Mouse (Mus musculus): ENCODE data around the gene C9. TPM values are rescaled to one million over a fixed set of nuclear protein-coding genes. Genes with fewer than 3 reads are reported as not detected.
A peak's percentile ranks its signal among the peaks of the same experiment; 100 is the strongest.

The C9 gene
- total and polyA plus RNA-seq, 2 experiments = 60.7 to 259 TPM

- Histone ChIP-seq H3K79me2 (ENCODE audit: control insufficient read depth, insufficient read depth, low read length) (peaks cover 11% of the 10 kb centered on the region; the same call in 1 of the 2 replicates), H3K27me3 (ENCODE audit: control insufficient read depth, insufficient read depth, low read length) (no peaks in the 10 kb centered on the region), H3K9ac (ENCODE audit: low read depth, low read length) (peak overlapping the region; percentile 14; the same call in 1 of the 2 replicates), H3K36me3 (ENCODE audit: control insufficient read depth, insufficient read depth, low read length) (peaks cover 11% of the 10 kb centered on the region; the same call in 1 of the 2 replicates), H3K4me1 (ENCODE audit: control insufficient read depth, insufficient read depth, low read length) (peaks cover 23% of the 10 kb centered on the region), H3K4me3 (ENCODE audit: insufficient read depth, low read depth, low read length) (no peak overlapping the region), H3K27ac (replicated peaks; ENCODE audit: insufficient read depth, low read depth, low read length) (peak overlapping the region; percentile 43)
- TF ChIP-seq CTCF (IDR thresholded peaks at IDR 0.05; ENCODE audit: low read depth, low read length) (no peak), POLR2A (IDR thresholded peaks at IDR 0.05; ENCODE audit: extremely low read depth, insufficient read depth, low read length) (no peak)
- 17% methylated on average over 9 of the region's 9 CpGs for WGBS
- DNase-seq (ENCODE audit: extremely low read depth, low read depth, low spot score) = peak; percentile 63
Observed at GRCm38 (mm10) chr15:6448892-6449291, 3.8 kb downstream of the C9 start.

- Histone ChIP-seq H3K4me1 (ENCODE audit: control insufficient read depth, insufficient read depth, low read length) (peaks cover 6% of the 10 kb centered on the region; the same call in 1 of the 2 replicates), H3K27ac (replicated peaks; ENCODE audit: insufficient read depth, low read depth, low read length) (no peak overlapping the region), H3K36me3 (ENCODE audit: control insufficient read depth, insufficient read depth, low read length) (peaks cover 45% of the 10 kb centered on the region), H3K79me2 (ENCODE audit: control insufficient read depth, insufficient read depth, low read length) (no peaks in the 10 kb centered on the region), H3K27me3 (ENCODE audit: control insufficient read depth, insufficient read depth, low read length) (no peaks in the 10 kb centered on the region), H3K9ac (ENCODE audit: low read depth, low read length) (no peak overlapping the region), H3K4me3 (ENCODE audit: insufficient read depth, low read depth, low read length) (no peak overlapping the region)
- no peak for DNase-seq (ENCODE audit: extremely low read depth, low read depth, low spot score)
- TF ChIP-seq CTCF (IDR thresholded peaks at IDR 0.05; ENCODE audit: low read depth, low read length) = no peak
- no peak for TF ChIP-seq POLR2A (IDR thresholded peaks at IDR 0.05; ENCODE audit: extremely low read depth, insufficient read depth, low read length)
- 83% methylated on average over 2 of the region's 2 CpGs for WGBS
Observed at GRCm38 (mm10) chr15:6454461-6454860, 9.3 kb downstream of the C9 start.

- Histone ChIP-seq H3K4me1 (ENCODE audit: control insufficient read depth, insufficient read depth, low read length) (no peaks in the 10 kb centered on the region), H3K4me3 (ENCODE audit: insufficient read depth, low read depth, low read length) (no peak overlapping the region), H3K79me2 (ENCODE audit: control insufficient read depth, insufficient read depth, low read length) (no peaks in the 10 kb centered on the region), H3K27me3 (ENCODE audit: control insufficient read depth, insufficient read depth, low read length) (no peaks in the 10 kb centered on the region), H3K36me3 (ENCODE audit: control insufficient read depth, insufficient read depth, low read length) (peaks cover 67% of the 10 kb centered on the region), H3K27ac (replicated peaks; ENCODE audit: insufficient read depth, low read depth, low read length) (no peak overlapping the region), H3K9ac (ENCODE audit: low read depth, low read length) (no peak overlapping the region)
- DNase-seq (ENCODE audit: extremely low read depth, low read depth, low spot score) = no peak
- 83% methylated on average over 8 of the region's 8 CpGs for WGBS
- TF ChIP-seq CTCF (IDR thresholded peaks at IDR 0.05; ENCODE audit: low read depth, low read length) (no peak), POLR2A (IDR thresholded peaks at IDR 0.05; ENCODE audit: extremely low read depth, insufficient read depth, low read length) (no peak)
Observed at GRCm38 (mm10) chr15:6461381-6461780, 16.3 kb downstream of the C9 start.

- 89% methylated on average over 3 of the region's 3 CpGs for WGBS
- no peak for DNase-seq (ENCODE audit: extremely low read depth, low read depth, low spot score)
Observed at GRCm38 (mm10) chr15:6463361-6463923, 18.3 kb downstream of the C9 start.

GRCm38 (mm10) chr15:6466995-6467394 lies 21.9 kb downstream of the C9 start:
- H3K4me1 ChIP-seq (ENCODE audit: control insufficient read depth, insufficient read depth, low read length) = no peaks in the 10 kb centered on the region
- H3K27ac ChIP-seq (replicated peaks; ENCODE audit: insufficient read depth, low read depth, low read length) = no peak overlapping the region
- H3K79me2 ChIP-seq (ENCODE audit: control insufficient read depth, insufficient read depth, low read length) = no peaks in the 10 kb centered on the region; the same call in 1 of the 2 replicates
- peaks cover 66% of the 10 kb centered on the region for H3K36me3 ChIP-seq (ENCODE audit: control insufficient read depth, insufficient read depth, low read length)
- no peak overlapping the region for H3K4me3 ChIP-seq (ENCODE audit: insufficient read depth, low read depth, low read length)
- TF ChIP-seq POLR2A (IDR thresholded peaks at IDR 0.05; ENCODE audit: extremely low read depth, insufficient read depth, low read length) = no peak
- no peak for TF ChIP-seq CTCF (IDR thresholded peaks at IDR 0.05; ENCODE audit: low read depth, low read length)
- DNase-seq (ENCODE audit: extremely low read depth, low read depth, low spot score) = no peak
- no peak overlapping the region for H3K9ac ChIP-seq (ENCODE audit: low read depth, low read length)
- 88% methylated on average over 10 of the region's 10 CpGs for WGBS
- H3K27me3 ChIP-seq (ENCODE audit: control insufficient read depth, insufficient read depth, low read length) = no peaks in the 10 kb centered on the region

More at GRCm38 (mm10) chr15:6463361-6463923, 18.3 kb downstream of the C9 start:
- Histone ChIP-seq H3K4me3 (ENCODE audit: insufficient read depth, low read depth, low read length) (no peak overlapping the region), H3K27ac (replicated peaks; ENCODE audit: insufficient read depth, low read depth, low read length) (no peak overlapping the region), H3K27me3 (ENCODE audit: control insufficient read depth, insufficient read depth, low read length) (no peaks in the 10 kb centered on the region), H3K79me2 (ENCODE audit: control insufficient read depth, insufficient read depth, low read length) (no peaks in the 10 kb centered on the region; the same call in 1 of the 2 replicates), H3K4me1 (ENCODE audit: control insufficient read depth, insufficient read depth, low read length) (no peaks in the 10 kb centered on the region), H3K36me3 (ENCODE audit: control insufficient read depth, insufficient read depth, low read length) (peaks cover 72% of the 10 kb centered on the region), H3K9ac (ENCODE audit: low read depth, low read length) (no peak overlapping the region)
- no peak for TF ChIP-seq POLR2A (IDR thresholded peaks at IDR 0.05; ENCODE audit: extremely low read depth, insufficient read depth, low read length)

- TF ChIP-seq POLR2A (IDR thresholded peaks at IDR 0.05; ENCODE audit: extremely low read depth, insufficient read depth, low read length) = no peak
- no peak for TF ChIP-seq CTCF (IDR thresholded peaks at IDR 0.05; ENCODE audit: low read depth, low read length)
Observed at GRCm38 (mm10) chr15:6468845-6469244, 23.7 kb downstream of the C9 start.

More at GRCm38 (mm10) chr15:6468845-6469244, 23.7 kb downstream of the C9 start:
- Histone ChIP-seq H3K36me3 (ENCODE audit: control insufficient read depth, insufficient read depth, low read length) (peaks cover 61% of the 10 kb centered on the region), H3K27ac (replicated peaks; ENCODE audit: insufficient read depth, low read depth, low read length) (no peak overlapping the region), H3K27me3 (ENCODE audit: control insufficient read depth, insufficient read depth, low read length) (no peaks in the 10 kb centered on the region), H3K79me2 (ENCODE audit: control insufficient read depth, insufficient read depth, low read length) (no peaks in the 10 kb centered on the region; the same call in 1 of the 2 replicates), H3K4me1 (ENCODE audit: control insufficient read depth, insufficient read depth, low read length) (no peaks in the 10 kb centered on the region), H3K4me3 (ENCODE audit: insufficient read depth, low read depth, low read length) (no peak overlapping the region), H3K9ac (ENCODE audit: low read depth, low read length) (no peak overlapping the region)
- DNase-seq (ENCODE audit: extremely low read depth, low read depth, low spot score) = no peak
- WGBS = 98% methylated on average over 1 of the region's 1 CpGs
